Mouse (Mus musculus): ENCODE results near the gene Slc35f4. TPM values are rescaled to one million over a fixed set of nuclear protein-coding genes. Genes with fewer than 3 reads are reported as not detected.

Gene Slc35f4
- total and polyA plus RNA-seq, 3 experiments: not detected

DNA sequence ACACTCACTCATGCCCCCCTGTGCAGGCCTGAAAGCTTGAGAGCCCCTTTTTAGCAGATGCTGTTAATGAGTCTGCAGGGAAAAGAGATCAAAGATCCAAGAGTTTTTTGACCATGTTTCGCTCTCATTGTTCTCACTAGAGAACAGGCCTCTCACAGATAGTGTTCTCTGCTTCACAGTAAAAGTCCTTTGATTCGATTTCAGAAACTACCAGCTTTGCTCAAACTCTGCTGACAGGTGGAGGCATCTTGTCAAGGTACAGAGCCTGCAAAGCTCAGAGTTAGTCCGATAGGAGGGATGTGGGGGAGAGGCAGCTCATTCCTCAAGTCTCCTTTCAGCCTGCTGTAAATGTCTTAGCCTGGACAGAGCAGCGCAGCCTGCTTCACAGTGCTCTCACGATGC lies 209.4 kb downstream of the Slc35f4 start:
- Histone ChIP-seq H3K27me3 (replicated peaks) (no peaks in the 10 kb centered on the region), H3K36me3 (replicated peaks in 1 of 2; ENCODE audit: control insufficient read depth in 1 of 2, insufficient read depth in 1 of 2, low read length in 1 of 2) (no peaks in the 10 kb centered on the region), H3K79me2 (replicated peaks; ENCODE audit: control insufficient read depth, extremely low read depth, insufficient read depth, poor library complexity, severe bottlenecking) (no peaks in the 10 kb centered on the region), H3K9ac (ENCODE audit: insufficient read depth, low read depth) (no peak overlapping the region), H3K4me2 (ENCODE audit: insufficient read depth, low read depth, poor library complexity, severe bottlenecking) (no peak overlapping the region), H3K4me3 (replicated peaks in 1 of 3; ENCODE audit: low read depth in 2 of 3, low read length in 2 of 3, poor library complexity in 1 of 3) (no peak overlapping the region), H3K4me1 (ENCODE audit: control insufficient read depth in 1 of 2, insufficient read depth in 2 of 2) (no peaks in the 10 kb centered on the region), H3K9me3 (replicated peaks; ENCODE audit: low read length) (no peaks in the 10 kb centered on the region), H3K27ac (ENCODE audit: insufficient read depth, low read depth) (no peak overlapping the region)
- in situ Hi-C loops (cut with MboI; ENCODE audit: low pct_ligation_motif_present, low pct_unique_long_range_greater_than_20kb, low sequenced_read_pairs): no loop called here
- TF ChIP-seq RCOR1 (conservative IDR thresholded peaks at IDR 0.05; ENCODE audit: low read depth, low read length): no peak
- no peak for DNase-seq (ENCODE audit: extremely low read depth)
- dilution Hi-C loops (cut with MboI; ENCODE audit: extremely low pct_ligation_motif_present, extremely low pct_unique_long_range_greater_than_20kb, low sequenced_read_pairs): no loop called here

DNA sequence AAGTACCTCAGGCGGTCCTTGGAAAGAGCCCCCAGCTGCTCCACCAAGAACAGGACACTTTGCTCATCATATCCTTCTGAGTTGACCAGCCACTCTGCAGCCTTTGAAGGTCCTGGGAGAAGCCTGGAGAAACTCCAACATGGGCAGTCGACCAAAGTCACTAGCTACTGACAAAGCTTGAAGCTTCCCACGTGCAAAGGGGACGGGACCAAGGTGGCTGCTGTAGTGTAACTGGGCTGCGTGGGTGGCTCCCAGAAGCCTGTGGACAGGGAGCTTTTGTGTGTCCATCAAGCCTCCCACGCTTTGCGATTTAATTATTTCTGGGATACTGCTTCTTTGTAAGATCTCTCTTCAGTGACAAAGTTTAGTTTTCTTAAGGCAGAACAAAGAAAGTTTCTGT lies 211.9 kb downstream of the Slc35f4 start:
- in situ Hi-C loops (cut with MboI; ENCODE audit: low pct_ligation_motif_present, low pct_unique_long_range_greater_than_20kb, low sequenced_read_pairs) (no loop called here), dilution Hi-C loops (cut with MboI; ENCODE audit: extremely low pct_ligation_motif_present, extremely low pct_unique_long_range_greater_than_20kb, low sequenced_read_pairs) (no loop called here)
- Histone ChIP-seq H3K4me3 (replicated peaks in 1 of 3; ENCODE audit: low read depth in 2 of 3, low read length in 2 of 3, poor library complexity in 1 of 3) (no peak overlapping the region), H3K36me3 (replicated peaks in 1 of 2; ENCODE audit: control insufficient read depth in 1 of 2, insufficient read depth in 1 of 2, low read length in 1 of 2) (no peaks in the 10 kb centered on the region), H3K79me2 (replicated peaks; ENCODE audit: control insufficient read depth, extremely low read depth, insufficient read depth, poor library complexity, severe bottlenecking) (no peaks in the 10 kb centered on the region), H3K4me1 (ENCODE audit: control insufficient read depth in 1 of 2, insufficient read depth in 2 of 2) (peaks cover 0 to 4% of the 10 kb centered on the region in 2 experiments; a peak in 1 of 4 replicates), H3K4me2 (ENCODE audit: insufficient read depth, low read depth, poor library complexity, severe bottlenecking) (no peak overlapping the region), H3K27ac (ENCODE audit: insufficient read depth, low read depth) (no peak overlapping the region), H3K27me3 (replicated peaks) (no peaks in the 10 kb centered on the region), H3K9ac (ENCODE audit: insufficient read depth, low read depth) (no peak overlapping the region), H3K9me3 (replicated peaks; ENCODE audit: low read length) (no peaks in the 10 kb centered on the region)
- DNase-seq (ENCODE audit: extremely low read depth): no peak
- TF ChIP-seq JUND (conservative IDR thresholded peaks at IDR 0.05; ENCODE audit: low read depth, low read length) (no peak), RCOR1 (conservative IDR thresholded peaks at IDR 0.05; ENCODE audit: low read depth, low read length) (no peak), RAD21 (IDR thresholded peaks at IDR 0.05; ENCODE audit: low read depth, low read length) (no peak), ZKSCAN1 (IDR thresholded peaks at IDR 0.05; ENCODE audit: borderline replicate concordance, low read depth, low read length) (no peak)

DNA sequence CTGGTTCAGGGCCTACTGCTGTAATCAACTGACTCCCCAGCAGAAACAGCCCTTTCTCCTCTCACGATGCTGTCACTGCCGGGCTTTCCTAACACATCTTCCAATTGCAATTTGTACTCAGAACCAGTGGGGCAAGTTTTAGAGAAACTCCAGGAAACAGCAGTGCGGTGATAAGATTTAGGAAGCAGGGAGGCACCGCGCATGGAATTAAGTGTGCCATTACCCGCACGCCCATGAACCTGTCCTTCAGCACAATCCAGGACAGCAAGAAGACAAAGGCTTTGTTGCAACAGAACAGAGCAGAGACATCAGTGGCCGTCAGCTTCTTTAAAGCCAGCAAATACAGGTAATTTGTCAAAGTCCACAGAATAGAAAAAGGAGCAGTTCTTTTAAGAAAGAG lies 212.5 kb downstream of the Slc35f4 start:
- Histone ChIP-seq H3K4me2 (ENCODE audit: insufficient read depth, low read depth, poor library complexity, severe bottlenecking) (no peak overlapping the region), H3K27me3 (replicated peaks) (no peaks in the 10 kb centered on the region), H3K79me2 (replicated peaks; ENCODE audit: control insufficient read depth, extremely low read depth, insufficient read depth, poor library complexity, severe bottlenecking) (no peaks in the 10 kb centered on the region), H3K27ac (ENCODE audit: insufficient read depth, low read depth) (no peak overlapping the region), H3K36me3 (replicated peaks in 1 of 2; ENCODE audit: control insufficient read depth in 1 of 2, insufficient read depth in 1 of 2, low read length in 1 of 2) (no peaks in the 10 kb centered on the region), H3K4me1 (ENCODE audit: control insufficient read depth in 1 of 2, insufficient read depth in 2 of 2) (peaks cover 0 to 4% of the 10 kb centered on the region in 2 experiments; a peak in 1 of 4 replicates), H3K4me3 (replicated peaks in 1 of 3; ENCODE audit: low read depth in 2 of 3, low read length in 2 of 3, poor library complexity in 1 of 3) (no peak overlapping the region), H3K9me3 (replicated peaks; ENCODE audit: low read length) (no peaks in the 10 kb centered on the region), H3K9ac (ENCODE audit: insufficient read depth, low read depth) (no peak overlapping the region)
- dilution Hi-C loops (cut with MboI; ENCODE audit: extremely low pct_ligation_motif_present, extremely low pct_unique_long_range_greater_than_20kb, low sequenced_read_pairs) (no loop called here), in situ Hi-C loops (cut with MboI; ENCODE audit: low pct_ligation_motif_present, low pct_unique_long_range_greater_than_20kb, low sequenced_read_pairs) (no loop called here)
- DNase-seq (ENCODE audit: extremely low read depth): no peak
- TF ChIP-seq ETS1 (conservative IDR thresholded peaks at IDR 0.05; ENCODE audit: low read depth, low read length) (no peak), RCOR1 (conservative IDR thresholded peaks at IDR 0.05; ENCODE audit: low read depth, low read length) (no peak), PAX5 (IDR thresholded peaks at IDR 0.05; ENCODE audit: low read length) (no peak), RAD21 (IDR thresholded peaks at IDR 0.05; ENCODE audit: low read depth, low read length) (no peak), TCF12 (IDR thresholded peaks at IDR 0.05; ENCODE audit: low read depth, low read length) (no peak), MAZ (IDR thresholded peaks at IDR 0.05; ENCODE audit: low read depth, low read length) (no peak), TBP (conservative IDR thresholded peaks at IDR 0.05; ENCODE audit: low read depth, low read length) (no peak), BHLHE40 (IDR thresholded peaks at IDR 0.05; ENCODE audit: low read depth, low read length) (no peak), MXI1 (IDR thresholded peaks at IDR 0.05; ENCODE audit: low read depth, low read length) (no peak), ZNF384 (IDR thresholded peaks at IDR 0.05; ENCODE audit: low read depth, low read length) (no peak), ELF1 (IDR thresholded peaks at IDR 0.05; ENCODE audit: low read depth, low read length) (no peak)

All from CH12.LX (cell line).